Mouse (Mus musculus): ENCODE results near the gene D10Jhu81e. TPM values are rescaled to one million over a fixed set of nuclear protein-coding genes. Genes with fewer than 3 reads are reported as not detected.

D10Jhu81e gene
- polyA plus RNA-seq, 1 experiment from 2014 or later = 19.0 TPM

DNA sequence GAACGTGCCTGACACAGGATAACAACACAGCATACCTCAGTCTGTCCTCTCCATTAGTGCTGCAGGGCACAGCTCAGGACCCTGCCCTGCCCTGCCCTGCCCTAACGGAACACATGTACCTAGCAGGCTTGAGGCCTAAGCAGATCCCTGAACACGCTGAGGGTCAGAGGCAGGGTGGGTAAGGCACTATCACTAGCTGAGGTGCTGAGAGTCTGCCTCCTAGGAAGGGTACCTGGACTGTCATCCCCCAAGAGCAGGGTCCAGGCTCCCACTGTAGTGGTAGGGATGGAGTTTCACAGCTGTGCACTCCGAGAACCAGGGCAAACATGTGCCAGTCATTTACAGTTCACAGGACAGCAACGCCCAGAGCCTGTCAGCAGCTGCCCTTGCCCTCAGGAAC, 4.9 kb upstream of the D10Jhu81e start:
- WGBS = 94% methylated on average over 5 of the region's 5 CpGs
- no peaks in the 10 kb centered on the region for H3K9me3 ChIP-seq
- H3K36me3 ChIP-seq = peaks cover 86% of the 10 kb centered on the region
- H3K4me3 ChIP-seq = no peak overlapping the region
- peaks cover under 1% of the 10 kb centered on the region; the same call in 1 of the 2 replicates for H3K4me1 ChIP-seq
- no peaks in the 10 kb centered on the region for H3K27me3 ChIP-seq (replicated peaks)
- H3K9ac ChIP-seq = no peak overlapping the region
- no peak overlapping the region for H3K4me2 ChIP-seq (replicated peaks)
- H3K27ac ChIP-seq = no peak overlapping the region
- ATAC-seq (ENCODE audit: low FRiP score, low read depth) = no peak

DNA sequence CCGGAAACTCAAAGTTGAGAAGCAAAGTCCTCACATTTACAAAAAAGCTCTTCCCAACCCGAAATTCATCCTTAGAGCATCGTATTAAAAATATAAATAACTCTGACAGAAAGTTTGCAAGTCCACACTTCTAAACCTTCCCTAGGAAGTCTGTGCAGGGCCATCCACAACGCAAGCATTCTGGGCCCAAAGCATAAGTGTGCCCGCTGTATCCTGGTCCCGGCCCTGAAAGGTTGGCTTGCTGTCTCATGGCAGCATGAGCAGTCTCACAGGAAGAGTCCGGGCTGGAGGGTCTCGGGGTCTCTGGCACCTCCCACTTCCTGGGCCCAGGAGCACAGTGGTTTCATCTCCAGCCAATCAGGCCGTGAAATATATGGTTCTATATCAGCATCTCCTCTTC, 2.0 kb upstream of the D10Jhu81e start:
- ATAC-seq (ENCODE audit: low FRiP score, low read depth) = no peak
- H3K4me1 ChIP-seq = peaks cover 13% of the 10 kb centered on the region
- no peak overlapping the region for H3K4me3 ChIP-seq
- H3K9me3 ChIP-seq = no peaks in the 10 kb centered on the region
- H3K4me2 ChIP-seq (replicated peaks) = no peak overlapping the region
- H3K27ac ChIP-seq = no peak overlapping the region
- WGBS = 91% methylated on average over 9 of the region's 9 CpGs
- no peak overlapping the region for H3K9ac ChIP-seq
- H3K27me3 ChIP-seq (replicated peaks) = no peaks in the 10 kb centered on the region
- peaks cover 69% of the 10 kb centered on the region for H3K36me3 ChIP-seq

DNA sequence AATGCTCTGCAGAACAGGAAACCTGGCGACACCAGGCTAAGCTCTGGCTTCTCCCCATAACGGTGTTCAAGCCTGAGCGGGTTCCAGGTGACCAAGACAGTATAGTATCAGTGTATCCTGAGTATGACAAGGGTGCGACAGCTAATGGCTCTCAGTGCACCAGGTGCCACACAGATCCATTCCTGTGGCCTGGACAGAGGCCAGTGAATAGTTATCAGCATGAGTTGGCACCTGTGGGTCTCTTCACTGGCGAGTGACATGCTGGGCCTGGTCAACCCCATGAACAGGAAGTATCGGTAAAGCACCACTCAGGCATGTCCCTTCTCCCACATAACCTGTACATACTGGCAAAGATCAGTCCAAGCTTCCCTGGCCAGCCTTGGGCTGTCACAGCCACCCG, 1.5 kb upstream of the D10Jhu81e start:
- WGBS = 96% methylated on average over 7 of the region's 7 CpGs
- Histone ChIP-seq H3K9me3 (no peaks in the 10 kb centered on the region), H3K36me3 (peaks cover 69% of the 10 kb centered on the region), H3K4me3 (no peak overlapping the region), H3K27ac (no peak overlapping the region), H3K9ac (no peak overlapping the region), H3K4me2 (replicated peaks) (no peak overlapping the region), H3K4me1 (peaks cover 13% of the 10 kb centered on the region), H3K27me3 (replicated peaks) (no peaks in the 10 kb centered on the region)
- ATAC-seq (ENCODE audit: low FRiP score, low read depth) = no peak

DNA sequence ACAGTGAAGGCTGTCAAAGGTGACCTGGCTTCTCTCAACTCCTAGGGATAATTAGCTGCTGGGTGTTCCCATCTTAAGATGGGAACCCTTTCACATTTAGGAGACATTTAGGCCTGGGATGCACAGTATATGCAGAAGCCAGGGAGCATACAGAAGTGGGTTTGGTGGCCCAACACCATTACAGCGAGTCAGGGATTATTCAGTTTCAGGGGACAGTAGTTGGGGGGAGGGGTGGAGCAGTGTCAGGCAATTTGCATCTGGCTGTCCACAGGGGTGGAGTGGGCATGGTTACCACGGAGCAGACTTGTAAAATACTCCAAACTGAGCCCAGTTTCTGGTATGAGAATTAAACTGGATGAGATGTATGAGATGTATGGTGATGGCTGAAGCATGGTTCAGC, 863 bp upstream of the D10Jhu81e start:
- ATAC-seq (ENCODE audit: low FRiP score, low read depth) = 0 out of 2 replicates have a peak, but pooled peaks have one; percentile 3
- H3K36me3 ChIP-seq = peaks cover 69% of the 10 kb centered on the region
- peak overlapping the region; percentile 92 for H3K4me2 ChIP-seq (replicated peaks)
- no peaks in the 10 kb centered on the region for H3K9me3 ChIP-seq
- H3K27me3 ChIP-seq (replicated peaks) = no peaks in the 10 kb centered on the region
- 48% methylated on average over 2 of the region's 2 CpGs for whole genome bisulfite sequencing
- no peak overlapping the region for H3K27ac ChIP-seq
- peaks cover 13% of the 10 kb centered on the region for H3K4me1 ChIP-seq
- peak overlapping the region; percentile 80; the same call in 1 of the 2 replicates for H3K4me3 ChIP-seq
- no peak overlapping the region for H3K9ac ChIP-seq

DNA sequence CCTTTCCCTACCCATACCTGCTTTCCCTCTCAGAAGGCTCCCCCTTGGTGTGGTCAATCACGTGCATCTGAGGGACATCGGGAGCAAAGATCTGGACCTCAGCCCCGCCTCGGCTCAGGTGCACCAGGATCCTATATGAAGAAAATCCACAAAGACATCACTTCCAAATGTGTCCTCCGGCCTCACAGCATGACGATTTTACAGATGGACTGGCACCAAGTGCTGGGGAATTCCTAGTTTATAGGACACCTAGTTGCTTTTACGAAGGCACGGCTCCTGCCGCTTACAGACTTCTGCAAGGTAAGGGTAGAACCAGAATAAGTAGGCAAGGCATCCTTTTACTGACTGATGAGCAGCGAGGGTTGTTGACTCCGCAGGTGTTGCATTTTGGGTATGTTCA, 790 bp downstream of the D10Jhu81e start:
- peaks cover 64% of the 10 kb centered on the region for H3K36me3 ChIP-seq
- no peak for ATAC-seq (ENCODE audit: low FRiP score, low read depth)

DNA sequence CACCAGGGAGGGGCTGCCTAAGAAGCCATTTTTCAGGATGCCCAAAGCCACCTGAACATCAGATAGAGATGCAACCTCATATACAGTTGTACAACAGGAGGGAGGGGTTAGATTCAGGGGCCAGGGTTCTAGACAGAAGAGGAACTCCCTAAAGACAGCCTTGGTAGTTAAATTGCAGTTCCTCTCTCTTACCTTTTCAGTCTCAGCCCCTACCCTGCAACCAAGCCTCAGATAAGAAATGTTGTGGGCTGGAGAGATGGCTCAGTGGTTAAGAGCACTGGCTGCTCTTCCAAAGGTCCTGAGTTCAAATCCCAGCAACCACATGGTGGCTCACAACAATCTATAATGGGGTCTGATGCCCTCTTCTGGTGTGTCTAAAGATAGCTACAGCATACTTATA, 1.8 kb downstream of the D10Jhu81e start:
- Histone ChIP-seq H3K4me2 (replicated peaks) (no peak overlapping the region), H3K9ac (no peak overlapping the region), H3K36me3 (peaks cover 63% of the 10 kb centered on the region), H3K27me3 (replicated peaks) (no peaks in the 10 kb centered on the region), H3K27ac (no peak overlapping the region), H3K9me3 (no peaks in the 10 kb centered on the region), H3K4me1 (peaks cover 13% of the 10 kb centered on the region), H3K4me3 (no peak overlapping the region)
- no peak for ATAC-seq (ENCODE audit: low FRiP score, low read depth)

More for the DNA sequence above, 790 bp downstream of the D10Jhu81e start:
- Histone ChIP-seq H3K27me3 (replicated peaks) (no peaks in the 10 kb centered on the region), H3K4me2 (replicated peaks) (peak overlapping the region; percentile 92), H3K9ac (peak overlapping the region; percentile 81; the same call in 1 of the 2 replicates), H3K9me3 (no peaks in the 10 kb centered on the region), H3K4me3 (peak overlapping the region; percentile 80), H3K27ac (no peak overlapping the region), H3K4me1 (peaks cover 13% of the 10 kb centered on the region)
- 87% methylated on average over 11 of the region's 11 CpGs for WGBS

DNA sequence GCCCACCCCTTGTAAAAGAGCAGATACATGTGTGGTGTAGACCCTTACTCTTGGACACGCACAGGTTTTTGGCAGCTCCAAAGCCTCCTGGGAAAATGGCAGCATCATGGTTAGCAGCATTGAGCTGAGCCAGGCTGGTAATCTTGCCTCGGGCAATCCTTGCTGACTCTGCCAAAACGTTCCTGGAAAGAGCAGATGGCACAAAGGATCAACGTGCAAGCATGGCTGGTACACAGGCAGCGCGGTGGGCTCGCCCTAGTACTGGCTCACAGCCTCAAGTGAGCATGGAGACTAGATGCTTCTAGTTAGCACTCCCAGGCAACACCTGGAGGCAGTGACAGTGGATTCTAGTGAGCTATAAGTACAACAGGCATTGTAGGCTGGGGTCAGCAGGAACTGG, 2.2 kb downstream of the D10Jhu81e start:
- H3K27me3 ChIP-seq (replicated peaks) = no peaks in the 10 kb centered on the region
- H3K27ac ChIP-seq = no peak overlapping the region
- ATAC-seq (ENCODE audit: low FRiP score, low read depth) = no peak
- 84% methylated on average over 7 of the region's 7 CpGs for WGBS
- peaks cover 63% of the 10 kb centered on the region for H3K36me3 ChIP-seq
- no peaks in the 10 kb centered on the region for H3K9me3 ChIP-seq
- no peak overlapping the region for H3K4me3 ChIP-seq
- H3K4me2 ChIP-seq (replicated peaks) = no peak overlapping the region
- H3K9ac ChIP-seq = no peak overlapping the region
- peaks cover 13% of the 10 kb centered on the region for H3K4me1 ChIP-seq

DNA sequence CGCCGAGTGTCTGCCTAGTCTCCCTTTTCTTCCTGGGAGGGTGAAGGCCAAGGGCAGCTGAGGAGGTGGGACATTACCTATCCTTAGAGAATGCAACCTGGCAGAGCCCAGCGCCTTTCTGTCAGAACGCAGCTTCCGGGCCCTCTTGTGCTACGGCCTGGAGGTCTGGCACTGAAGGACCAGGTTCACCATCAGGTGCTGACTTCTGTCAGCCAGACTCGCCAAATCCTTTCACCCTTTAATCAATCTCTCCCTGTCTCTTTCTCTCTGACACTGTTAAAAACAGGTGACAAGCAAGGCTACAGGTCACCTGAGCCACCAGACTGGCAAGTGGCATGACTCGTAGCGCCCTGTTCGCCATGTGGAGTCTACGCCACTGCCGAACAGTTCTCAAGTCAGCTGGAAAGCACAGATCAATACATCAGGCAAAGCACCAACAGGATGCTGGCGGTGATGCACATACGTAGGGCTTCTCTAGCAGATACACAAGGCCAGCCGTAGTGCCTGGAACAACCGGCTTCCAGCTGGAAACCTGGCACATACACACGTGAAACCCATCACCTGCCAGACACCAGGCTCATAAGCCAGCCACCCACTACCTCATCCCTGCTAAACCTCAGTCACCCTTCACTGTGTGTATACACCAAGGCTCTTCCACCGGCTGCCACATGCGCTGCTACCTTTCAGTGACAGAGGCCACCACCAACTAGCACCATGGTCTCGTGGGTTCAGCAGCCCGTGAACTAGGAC, 4.2 kb downstream of the D10Jhu81e start:
- Histone ChIP-seq H3K9me3 (no peaks in the 10 kb centered on the region), H3K27me3 (replicated peaks) (no peaks in the 10 kb centered on the region), H3K4me1 (peaks cover 13% of the 10 kb centered on the region), H3K27ac (no peak overlapping the region), H3K4me3 (no peak overlapping the region), H3K9ac (no peak overlapping the region), H3K36me3 (peaks cover 61% of the 10 kb centered on the region), H3K4me2 (replicated peaks) (no peak overlapping the region)
- no peak for ATAC-seq (ENCODE audit: low FRiP score, low read depth)
- WGBS = 92% methylated on average over 21 of the region's 21 CpGs

DNA sequence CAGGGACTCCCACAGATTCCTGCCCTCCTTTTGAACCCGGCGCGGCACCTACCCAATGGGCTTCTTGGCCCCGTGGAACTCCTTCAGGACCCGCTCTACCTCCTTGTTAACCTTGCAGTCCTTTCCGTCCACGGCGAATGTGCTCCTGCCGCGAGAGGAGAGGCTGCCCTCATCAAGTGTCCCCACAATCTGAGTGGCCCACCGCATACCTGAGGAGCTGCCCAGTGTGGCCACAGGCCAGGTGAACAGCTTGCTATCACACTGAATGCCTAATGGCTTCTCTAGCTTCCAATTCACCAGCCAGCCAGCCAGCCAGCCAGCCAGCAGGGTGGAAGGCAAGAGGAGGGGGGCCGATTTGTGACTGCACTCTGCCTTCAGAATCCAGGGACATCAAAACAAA, 4.8 kb downstream of the D10Jhu81e start:
- ATAC-seq (ENCODE audit: low FRiP score, low read depth) = no peak
- peaks cover 62% of the 10 kb centered on the region for H3K36me3 ChIP-seq

DNA sequence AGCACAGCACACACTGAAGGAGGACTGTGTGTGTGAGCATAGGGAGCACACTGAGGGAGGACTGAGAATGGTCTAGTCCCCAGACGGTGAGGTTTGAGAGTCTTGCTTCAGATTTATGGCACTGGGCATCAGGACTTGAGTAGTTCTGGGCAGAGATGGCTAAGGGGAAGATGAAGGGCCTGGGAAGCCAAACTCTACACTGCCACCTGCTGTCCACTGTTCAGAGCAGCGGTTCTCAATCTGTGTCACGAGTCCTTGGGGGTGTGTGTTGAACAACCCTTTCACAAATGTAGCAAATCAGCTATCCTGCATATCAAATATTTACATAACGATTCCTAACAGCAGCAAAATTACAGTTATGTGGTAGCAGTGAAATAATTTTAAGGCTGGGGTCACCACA, 5.7 kb downstream of the D10Jhu81e start:
- H3K4me3 ChIP-seq = no peak overlapping the region
- WGBS = 27% methylated on average over 4 of the region's 4 CpGs
- no peak overlapping the region for H3K9ac ChIP-seq
- no peaks in the 10 kb centered on the region for H3K27me3 ChIP-seq (replicated peaks)
- no peak overlapping the region for H3K4me2 ChIP-seq (replicated peaks)
- peaks cover 13% of the 10 kb centered on the region for H3K4me1 ChIP-seq
- peaks cover 62% of the 10 kb centered on the region for H3K36me3 ChIP-seq
- H3K27ac ChIP-seq = no peak overlapping the region
- no peaks in the 10 kb centered on the region for H3K9me3 ChIP-seq
- ATAC-seq (ENCODE audit: low FRiP score, low read depth) = no peak

More for the DNA sequence above, 4.8 kb downstream of the D10Jhu81e start:
- no peak overlapping the region for H3K9ac ChIP-seq
- H3K9me3 ChIP-seq = no peaks in the 10 kb centered on the region
- H3K27ac ChIP-seq = no peak overlapping the region
- peaks cover 14% of the 10 kb centered on the region for H3K4me1 ChIP-seq
- WGBS = 92% methylated on average over 12 of the region's 12 CpGs
- H3K4me3 ChIP-seq = no peak overlapping the region
- no peaks in the 10 kb centered on the region for H3K27me3 ChIP-seq (replicated peaks)
- no peak overlapping the region for H3K4me2 ChIP-seq (replicated peaks)

DNA sequence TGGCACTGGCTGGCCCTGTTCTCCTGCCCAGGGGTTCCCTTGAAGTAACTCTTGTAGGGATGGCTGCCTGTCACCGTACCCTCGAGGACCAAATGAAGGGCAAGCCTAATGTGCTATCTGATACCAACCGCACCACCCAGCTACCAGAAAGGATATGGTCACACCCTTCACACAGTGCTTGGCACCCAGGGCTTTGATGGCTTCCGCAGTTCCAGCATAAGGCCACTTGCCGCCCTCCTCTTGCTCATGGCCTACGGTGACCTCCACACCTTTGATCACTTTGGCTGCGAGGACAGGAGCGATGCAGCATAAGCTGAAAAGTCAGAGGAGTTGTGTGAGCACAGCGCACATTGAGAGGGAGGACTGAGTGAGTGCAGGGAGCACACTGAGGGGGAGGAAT, 6.3 kb downstream of the D10Jhu81e start:
- H3K4me1 ChIP-seq = peaks cover 7% of the 10 kb centered on the region
- 93% methylated on average over 9 of the region's 9 CpGs for WGBS
- no peaks in the 10 kb centered on the region for H3K27me3 ChIP-seq (replicated peaks)
- H3K4me2 ChIP-seq (replicated peaks) = no peak overlapping the region
- no peaks in the 10 kb centered on the region for H3K9me3 ChIP-seq
- ATAC-seq (ENCODE audit: low FRiP score, low read depth) = no peak
- no peak overlapping the region for H3K27ac ChIP-seq
- H3K36me3 ChIP-seq = peaks cover 62% of the 10 kb centered on the region
- H3K4me3 ChIP-seq = no peak overlapping the region
- no peak overlapping the region for H3K9ac ChIP-seq

DNA sequence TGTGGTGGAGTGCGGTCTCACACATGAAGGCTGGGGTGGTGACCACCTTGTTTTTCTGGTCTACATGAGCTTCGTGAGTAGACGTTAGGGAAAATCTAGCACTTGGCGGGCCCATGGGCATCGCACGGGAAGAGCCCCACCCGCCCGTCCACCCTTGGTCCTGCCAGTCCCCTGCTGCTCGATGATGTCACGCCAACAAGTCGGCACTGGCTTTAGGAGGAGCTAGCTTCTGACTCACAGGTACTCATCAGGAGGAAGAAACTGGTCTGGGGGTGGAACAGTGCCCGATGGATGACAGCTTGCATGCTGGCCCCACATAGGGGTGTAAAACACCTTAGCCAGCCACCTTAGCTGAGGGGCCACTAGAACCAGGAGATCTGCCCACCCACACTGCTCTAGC, 6.9 kb downstream of the D10Jhu81e start:
- peaks cover 61% of the 10 kb centered on the region for H3K36me3 ChIP-seq
- H3K27me3 ChIP-seq (replicated peaks) = no peaks in the 10 kb centered on the region
- ATAC-seq (ENCODE audit: low FRiP score, low read depth) = no peak
- WGBS = 95% methylated on average over 12 of the region's 12 CpGs
- no peak overlapping the region for H3K4me3 ChIP-seq
- no peak overlapping the region for H3K4me2 ChIP-seq (replicated peaks)
- H3K9me3 ChIP-seq = no peaks in the 10 kb centered on the region
- H3K27ac ChIP-seq = no peak overlapping the region
- H3K9ac ChIP-seq = no peak overlapping the region
- peaks cover 6% of the 10 kb centered on the region for H3K4me1 ChIP-seq

DNA sequence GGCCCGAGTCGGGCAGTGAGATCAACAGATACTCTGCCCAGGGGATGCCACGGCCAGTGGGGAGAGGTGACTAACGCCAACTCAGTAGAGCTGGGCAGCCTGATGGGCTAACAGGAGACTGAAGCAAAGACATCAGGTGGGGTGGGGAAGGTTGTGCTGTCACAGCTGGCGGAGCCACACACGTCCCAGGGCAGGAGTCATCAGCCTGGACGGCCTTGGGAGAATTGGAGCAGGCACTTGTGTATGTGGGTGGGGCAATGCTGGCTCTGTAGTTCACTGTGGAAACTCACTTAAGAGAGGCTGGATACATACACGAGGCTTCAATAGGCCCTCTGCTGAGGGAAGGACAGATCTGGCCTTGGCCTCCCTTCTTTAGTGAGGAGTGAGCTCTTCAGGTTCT, 8.5 kb downstream of the D10Jhu81e start:
- peaks cover 45% of the 10 kb centered on the region for H3K36me3 ChIP-seq

More for the DNA sequence above, 8.5 kb downstream of the D10Jhu81e start:
- Histone ChIP-seq H3K9me3 (no peaks in the 10 kb centered on the region), H3K9ac (no peak overlapping the region), H3K4me3 (no peak overlapping the region), H3K4me1 (peaks cover 6% of the 10 kb centered on the region), H3K4me2 (replicated peaks) (no peak overlapping the region), H3K27me3 (replicated peaks) (no peaks in the 10 kb centered on the region), H3K27ac (no peak overlapping the region)
- no peak for ATAC-seq (ENCODE audit: low FRiP score, low read depth)
- 86% methylated on average over 8 of the region's 8 CpGs for WGBS

Data from neural tube, embryonic 12.5 days (tissue).